Mouse (Mus musculus) kidney, adult 2 months (tissue): ENCODE results near the gene Zfp790. TPM values are rescaled to one million over a fixed set of nuclear protein-coding genes. Genes with fewer than 3 reads are reported as not detected.

ENCODE experiments used
- DNase-seq: peaks from one replicate; pipeline ENCODE4 v3.0.0; 2021
- H3K27ac ChIP-seq: fragments of 200-500 bp; 2 replicates; pipeline ENCODE4 v1.5.1; 2012; ENCODE audit warnings: low read depth, low read length, control low read depth, inconsistent platforms; ENCODE audit not compliant: insufficient read depth
- H3K27me3 ChIP-seq: fragments of 200-500 bp; replicated peaks from 2 replicates; pipeline ENCODE4 v1.6.1; 2012; ENCODE audit warnings: mild to moderate bottlenecking, moderate library complexity, low read length, inconsistent platforms; ENCODE audit not compliant: control insufficient read depth, insufficient read depth
- H3K36me3 ChIP-seq: fragments of 200-500 bp; 2 replicates; pipeline ENCODE4 v1.6.1; 2012; ENCODE audit warnings: mild to moderate bottlenecking, moderate library complexity, low read length, inconsistent platforms; ENCODE audit not compliant: control insufficient read depth, insufficient read depth
- H3K4me1 ChIP-seq: fragments of 200-500 bp; 2 replicates; pipeline ENCODE4 v1.6.1; 2011; ENCODE audit warnings: low read length; ENCODE audit not compliant: control insufficient read depth, insufficient read depth
- H3K4me3 ChIP-seq: fragments of 200-500 bp; 2 replicates; pipeline ENCODE4 v1.5.1; 2011; ENCODE audit warnings: mild to moderate bottlenecking, low read depth, low read length, control low read depth; ENCODE audit not compliant: insufficient read depth
- CTCF ChIP-seq: fragments of 200-500 bp; conservative IDR thresholded peaks from 2 replicates; pipeline ENCODE4 v1.5.1; 2011; ENCODE audit warnings: low read depth, mild to moderate bottlenecking, control low read depth, low read length, moderate library complexity, mixed read lengths; ENCODE audit not compliant: insufficient read depth, insufficient read length
- POLR2A ChIP-seq: fragments of 200-500 bp; IDR thresholded peaks from one replicate; pipeline ENCODE4 v1.6.1; 2011; ENCODE audit warnings: low read depth, low read length, control low read depth
- WGBS: fragments of 180-500 bp; shearing (Covaris S2); methylation state at CpG from one replicate; pipeline ENCODE4 v1.1.7; 2018; 5-methylcytosine and 5-hydroxymethylcytosine counted together
- polyA plus RNA-seq: library from polyadenylated mRNA; depleted of rRNA; stranded (reverse); fragments of >200 nt; gene quantifications from 2 replicates; pipeline ENCODE4 v1.2.3, GENCODE M21; 2012

Gene Zfp790
- polyA plus RNA-seq, 1 experiment: 3.3 TPM

DNA sequence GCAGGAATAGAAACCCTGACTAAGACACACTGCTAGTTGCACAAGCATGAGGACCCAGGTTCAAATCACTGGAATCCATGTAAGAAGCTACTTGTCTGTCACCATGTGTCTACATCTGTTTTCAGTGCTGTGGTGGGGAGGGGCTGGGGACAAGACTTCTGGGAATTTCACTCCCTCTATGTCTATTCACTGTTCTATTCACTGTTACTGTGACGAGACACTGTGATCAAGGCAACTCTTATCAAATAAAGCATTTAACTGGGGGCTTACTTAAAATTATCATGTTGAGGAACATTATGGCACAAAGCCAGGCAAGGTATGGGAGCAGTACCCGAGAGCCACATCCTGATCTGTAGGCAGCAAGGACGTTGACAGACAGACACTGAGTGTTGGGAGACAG lies 23.3 kb downstream of the Zfp790 start:
- H3K27ac ChIP-seq: no peak overlapping the region
- DNase-seq: no peak
- 87% methylated on average over 3 of the region's 3 CpGs for WGBS
- H3K36me3 ChIP-seq: no peaks in the 10 kb centered on the region
- H3K4me3 ChIP-seq: no peak overlapping the region
- H3K4me1 ChIP-seq: peaks cover 8% of the 10 kb centered on the region; the same call in 1 of the 2 replicates
- no peaks in the 10 kb centered on the region for H3K27me3 ChIP-seq
- TF ChIP-seq POLR2A (no peak), CTCF (no peak)

DNA sequence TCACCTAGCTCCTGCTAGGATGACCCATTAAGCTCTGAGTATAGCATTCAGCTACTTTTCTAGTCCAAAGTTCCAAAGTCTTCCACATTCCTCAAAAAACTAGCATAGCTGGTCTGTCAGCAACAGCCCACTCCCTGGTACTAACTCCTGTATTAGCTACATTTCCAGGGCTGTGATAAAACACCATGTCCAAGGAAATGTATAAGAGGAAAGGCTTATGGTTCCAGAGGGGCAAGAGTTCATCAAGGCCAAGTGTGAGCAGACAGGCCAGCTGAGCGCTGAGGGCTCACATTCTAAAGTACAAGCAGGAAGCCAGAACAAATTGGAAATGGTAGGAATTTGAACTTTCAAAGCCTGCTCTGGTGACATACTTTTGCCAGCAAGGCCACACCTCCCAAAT lies 26.2 kb downstream of the Zfp790 start:
- peak; percentile 56 for DNase-seq
- TF ChIP-seq POLR2A: no peak
- TF ChIP-seq CTCF: no peak
- 37% methylated on average over 1 of the region's 1 CpGs for WGBS
- H3K36me3 ChIP-seq: 0 out of 2 replicates have a peak, but pooled peaks cover 3% of the 10 kb centered on the region
- H3K27ac ChIP-seq: peak overlapping the region; percentile 84; the same call in 1 of the 2 replicates
- H3K4me1 ChIP-seq: peaks cover 8% of the 10 kb centered on the region; the same call in 1 of the 2 replicates
- H3K27me3 ChIP-seq: no peaks in the 10 kb centered on the region
- H3K4me3 ChIP-seq: no peak overlapping the region

DNA sequence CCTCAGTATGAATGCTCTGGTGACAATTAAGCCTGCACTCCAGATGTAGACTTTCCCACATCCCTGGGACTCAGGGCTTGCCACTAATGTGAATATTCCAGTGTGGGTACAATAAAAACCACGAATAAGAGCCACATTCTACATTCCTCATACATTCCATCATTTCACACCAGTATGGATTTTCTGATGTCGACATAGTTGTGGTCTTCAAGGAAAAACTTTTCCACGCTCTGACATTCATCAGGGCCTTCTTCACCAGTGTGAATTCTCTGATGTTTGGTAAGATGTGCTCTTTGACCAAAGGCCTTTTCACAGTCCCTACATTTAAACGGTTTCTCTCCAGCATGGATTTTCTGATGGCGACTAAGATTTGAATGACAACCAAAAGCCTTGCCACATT lies 28.7 kb downstream of the Zfp790 start:
- no peak for DNase-seq
- no peaks in the 10 kb centered on the region for H3K27me3 ChIP-seq
- WGBS: 90% methylated on average over 5 of the region's 5 CpGs
- H3K4me1 ChIP-seq: peaks cover 8% of the 10 kb centered on the region; the same call in 1 of the 2 replicates
- TF ChIP-seq POLR2A (no peak), CTCF (no peak)
- H3K4me3 ChIP-seq: no peak overlapping the region
- H3K36me3 ChIP-seq: 0 out of 2 replicates have a peak, but pooled peaks cover 3% of the 10 kb centered on the region
- H3K27ac ChIP-seq: no peak overlapping the region

DNA sequence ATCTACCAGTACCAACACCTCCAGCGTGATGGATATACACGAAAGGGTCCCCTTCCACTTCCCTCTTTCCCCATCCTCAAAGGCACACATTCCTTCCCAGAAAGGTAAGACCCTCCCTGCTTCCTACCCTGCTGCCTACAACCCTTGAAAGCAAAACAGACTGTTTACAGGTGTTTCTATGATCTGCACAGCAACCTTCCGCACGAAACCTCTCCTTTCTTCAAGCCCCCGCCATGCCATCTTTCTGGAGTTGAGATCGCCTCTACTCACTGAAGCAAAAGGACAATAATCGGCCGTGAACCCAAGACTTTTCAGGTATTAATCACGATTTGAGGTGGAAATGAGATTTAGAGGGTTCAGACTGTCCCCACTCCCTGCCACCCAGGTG lies 36.9 kb downstream of the Zfp790 start:
- Histone ChIP-seq H3K27me3 (no peaks in the 10 kb centered on the region), H3K4me1 (no peaks in the 10 kb centered on the region), H3K4me3 (peak overlapping the region; percentile 73; the same call in 1 of the 2 replicates), H3K36me3 (no peaks in the 10 kb centered on the region), H3K27ac (no peak overlapping the region)
- 52% methylated on average over 9 of the region's 9 CpGs for WGBS
- no peak for DNase-seq
- TF ChIP-seq CTCF (no peak), POLR2A (no peak)

DNA sequence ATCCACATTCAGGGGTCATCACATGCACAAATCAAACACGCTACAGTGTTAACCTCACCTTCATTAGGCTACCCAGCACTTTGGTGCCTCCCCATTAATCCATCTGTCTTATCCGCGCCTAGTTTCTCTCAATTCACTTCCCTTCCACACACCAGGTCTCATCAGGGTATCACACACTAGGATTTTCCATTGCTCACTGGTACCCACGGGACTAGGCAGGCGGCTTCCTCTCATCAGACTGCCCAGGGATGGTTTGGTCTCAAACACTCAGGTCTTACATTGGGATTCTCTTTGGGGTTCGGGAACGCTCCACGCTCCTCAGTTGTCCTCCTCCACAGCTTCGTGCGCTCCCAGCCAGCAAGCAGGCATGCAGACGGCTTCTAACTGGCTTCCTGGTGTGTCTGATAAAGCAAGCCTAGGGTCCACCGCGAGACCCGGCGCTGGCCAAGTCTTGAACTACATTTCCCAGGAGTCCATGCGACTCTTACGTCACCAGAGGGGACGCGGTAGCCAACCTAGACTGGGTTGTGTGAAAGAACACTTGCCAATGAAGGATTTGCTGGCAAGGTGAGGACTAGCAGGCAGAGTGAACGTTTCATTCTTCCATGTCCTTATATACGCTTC lies 37.4 kb downstream of the Zfp790 start, which contains the start of gene Zfp940:
Zfp940 (minus strand) TSS at position 451 of the 624 bp plus-strand sequence.
- TF ChIP-seq POLR2A: no peak
- Histone ChIP-seq H3K27ac (no peak within 1 kb of the TSS), H3K27me3 (no peaks in the 10 kb centered on the region), H3K4me3 (peak within 1 kb of the TSS; percentile 73), H3K36me3 (no peaks in the 10 kb centered on the region), H3K4me1 (no peaks in the 10 kb centered on the region)
- WGBS: 2% methylated on average over 21 of the region's 21 CpGs
- DNase-seq: peak; percentile 90

DNA sequence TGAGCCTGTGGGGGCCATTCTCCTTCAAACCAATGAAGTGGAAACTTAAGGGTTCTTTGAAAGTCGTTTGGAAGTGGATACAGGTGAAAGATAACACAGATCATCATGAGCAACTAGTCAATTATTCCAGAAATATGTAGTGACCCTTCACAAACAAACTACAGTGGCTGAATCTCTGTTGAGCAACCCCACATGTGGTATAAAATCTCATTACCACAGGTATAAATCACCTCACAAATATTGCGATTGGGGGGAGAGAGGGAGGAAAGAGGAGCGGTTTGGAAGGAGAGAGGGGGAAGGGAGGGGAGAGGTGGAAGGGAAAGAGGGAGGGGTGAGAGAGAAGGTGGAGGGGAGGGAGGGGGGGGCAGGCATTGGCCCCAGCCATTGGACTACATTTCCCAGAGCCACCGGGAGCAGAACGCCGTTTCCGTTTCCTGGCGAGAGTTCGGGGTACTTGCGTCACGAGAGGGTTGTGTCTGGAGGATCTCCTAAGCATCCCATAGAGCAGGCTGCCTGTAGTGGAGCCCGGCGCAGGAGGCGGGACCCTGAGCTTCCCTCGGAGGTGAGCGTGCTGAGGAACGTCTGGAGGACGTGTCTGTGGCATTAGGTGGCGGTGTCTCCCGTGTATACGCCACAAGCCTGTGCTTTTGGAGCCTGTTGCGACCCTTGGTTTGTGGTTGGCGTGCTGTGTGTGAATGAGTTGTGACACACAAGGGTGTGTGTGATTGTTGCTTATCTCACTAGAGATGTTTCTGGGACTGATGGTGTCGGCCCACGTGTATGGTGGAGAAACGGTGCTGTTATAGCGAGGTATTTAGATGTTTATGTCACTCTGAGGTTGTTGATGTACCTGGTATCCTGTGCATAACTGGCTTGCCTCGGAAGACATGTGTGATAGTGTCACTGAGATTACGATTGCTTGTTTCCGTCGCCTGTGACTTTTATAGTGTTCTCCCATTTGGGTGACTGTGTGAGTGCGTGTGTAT lies 43.9 kb downstream of the Zfp790 start, which contains the start of gene Zfp420:
Zfp420 (plus strand) TSS at position 448 of the 986 bp plus-strand sequence.
- DNase-seq: peak; percentile 95
- TF ChIP-seq CTCF (no peak), POLR2A (no peak)
- peak within 1 kb of the TSS; percentile 96 for H3K4me3 ChIP-seq
- WGBS: 3% methylated on average over 32 of the region's 32 CpGs
- H3K4me1 ChIP-seq: peaks cover 5% of the 10 kb centered on the region; the same call in 1 of the 2 replicates
- no peaks in the 10 kb centered on the region for H3K27me3 ChIP-seq
- no peak within 1 kb of the TSS for H3K27ac ChIP-seq
- no peaks in the 10 kb centered on the region for H3K36me3 ChIP-seq

DNA sequence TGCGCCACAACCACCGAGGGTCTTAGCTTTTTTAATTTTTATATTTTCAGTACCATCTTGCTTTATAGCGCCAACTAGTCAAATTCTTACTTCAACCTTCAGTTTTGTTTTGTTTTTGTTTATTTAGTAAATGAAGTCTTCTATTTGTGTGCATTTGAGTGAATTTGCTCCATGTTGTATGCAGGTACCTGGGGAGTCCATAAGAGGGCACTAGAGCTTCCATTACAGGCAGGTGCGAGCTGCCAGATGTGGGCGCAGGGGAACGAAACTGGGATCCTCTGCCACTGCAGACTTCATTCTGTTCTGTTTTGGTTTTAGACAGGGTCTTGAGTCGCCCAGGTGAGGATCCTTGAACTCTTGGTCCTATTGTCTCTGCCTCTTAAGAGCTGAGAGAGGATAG lies 45.7 kb downstream of the Zfp790 start:
- no peaks in the 10 kb centered on the region; the same call in 1 of the 2 replicates for H3K36me3 ChIP-seq
- peaks cover 5% of the 10 kb centered on the region; the same call in 1 of the 2 replicates for H3K4me1 ChIP-seq
- 92% methylated on average over 7 of the region's 7 CpGs for WGBS
- no peaks in the 10 kb centered on the region for H3K27me3 ChIP-seq
- TF ChIP-seq CTCF (0 out of 2 replicates have a peak, but pooled peaks have one; percentile 19), POLR2A (no peak)
- no peak overlapping the region for H3K4me3 ChIP-seq
- no peak overlapping the region for H3K27ac ChIP-seq
- no peak for DNase-seq
